Mouse (Mus musculus) urinary bladder, adult 2 months (tissue): ENCODE measurements around the gene Adprh. TPM values are rescaled to one million over a fixed set of nuclear protein-coding genes. Genes with fewer than 3 reads are reported as not detected.

ENCODE experiments used
- DNase-seq: peaks from one replicate; pipeline ENCODE4 v3.0.0; 2022; ENCODE audit warnings: low spot score
- polyA plus RNA-seq: library from polyadenylated mRNA; depleted of rRNA; stranded (reverse); fragments of >200 nt; gene quantifications from 2 replicates; pipeline ENCODE4 v1.2.3, GENCODE M21; 2012; rRNA removed

Adprh gene
- polyA plus RNA-seq, 1 experiment, result 44.8 TPM

GRCm38 (mm10) chr16:38395060-38395730 lies 57.3 kb downstream of the Adprh start:
- DNase-seq, result no peak

GRCm38 (mm10) chr16:38394191-38394618 lies 58.3 kb downstream of the Adprh start:
- no peak for DNase-seq

Other genes starting within 250 kb of the Adprh start
- 0.03 TPM in 1 of 2 replicates, not detected in the other for gene Nr1i2, start 157.9 kb downstream of the Adprh start, polyA plus RNA-seq
- 0.07 and 0.10 TPM in 2 replicates for gene Maats1, start 110.6 kb downstream of the Adprh start, polyA plus RNA-seq
- 203 and 240 TPM in 2 replicates for gene Cox17, start 105.7 kb downstream of the Adprh start, polyA plus RNA-seq
- 0.25 TPM in 1 of 2 replicates, not detected in the other for gene Gm21987, start 105.7 kb downstream of the Adprh start, polyA plus RNA-seq
- gene Popdc2, start 90.5 kb downstream of the Adprh start, polyA plus RNA-seq, result 167 and 176 TPM in 2 replicates
- 12.7 and 13.8 TPM in 2 replicates for gene Pla1a, start 19.6 kb downstream of the Adprh start, polyA plus RNA-seq
- gene Cd80, start 2.9 kb upstream of the Adprh start, polyA plus RNA-seq, result 1.8 and 2.4 TPM in 2 replicates
- 14.7 and 15.9 TPM in 2 replicates for gene Timmdc1, start 70.0 kb upstream of the Adprh start, polyA plus RNA-seq
- gene Poglut1, start 97.6 kb upstream of the Adprh start, polyA plus RNA-seq, result 39.9 and 40.8 TPM in 2 replicates
- gene Tmem39a, start 106.0 kb upstream of the Adprh start, polyA plus RNA-seq, result 72.3 and 91.6 TPM in 2 replicates